ENCODE assay signal across 7 mouse cellular contexts in the genomic region with DNA sequence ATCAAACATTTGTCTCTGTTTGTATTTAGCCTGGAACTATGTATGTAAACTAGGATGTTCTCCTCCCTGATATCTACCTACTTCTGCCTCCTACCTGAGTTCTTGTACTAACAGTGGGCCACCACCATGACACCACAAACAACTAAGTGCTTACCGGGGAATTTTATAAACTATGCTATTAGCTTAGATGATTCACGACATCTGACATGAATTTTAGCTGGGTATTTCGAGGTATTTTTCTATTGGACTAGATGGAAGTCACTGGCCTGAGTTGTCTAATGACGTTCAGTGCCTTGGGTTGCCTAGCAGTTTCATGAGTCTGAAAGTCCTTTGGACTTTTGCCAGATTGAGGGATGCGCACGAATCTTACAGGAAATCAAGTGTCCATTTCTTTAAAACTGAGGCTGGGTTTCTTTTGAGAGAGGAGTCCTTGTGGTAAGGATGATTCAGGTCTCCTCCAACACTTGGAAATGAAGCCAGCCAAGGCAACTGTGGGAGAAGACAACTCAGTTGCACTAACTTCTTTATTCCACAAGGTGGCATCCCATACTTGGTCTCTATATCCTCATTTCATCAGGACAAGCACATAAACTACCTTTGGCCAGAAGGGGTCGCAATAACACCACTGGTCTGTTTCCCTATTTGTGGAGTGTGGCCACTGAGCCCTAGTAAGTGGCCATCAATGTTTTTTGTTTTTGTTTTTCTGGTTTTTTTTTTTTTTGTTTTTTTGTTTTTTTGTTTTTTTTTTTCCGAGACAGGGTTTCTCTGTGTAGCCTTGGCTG.
DNase-seq lines count a peak whose midpoint lies in the region; ATAC-seq lines count a peak whose summit lies in the region.
"Not testable (repeated sequence)": the region's sequence is repeated elsewhere in the genome, so short reads cannot be mapped to it uniquely, and the experiment has no call there.

No protein-coding gene starts in this region.

- H3K9ac ChIP-seq in intestine, embryonic 16.5 days (ENCODE audit: low read depth, low read length), result not testable (repeated sequence)

- H3K4me2 ChIP-seq in intestine, embryonic 16.5 days (ENCODE audit: low read depth, low read length), result not testable (repeated sequence)

- not testable (repeated sequence) for H3K36me3 ChIP-seq in intestine, embryonic 16.5 days (ENCODE audit: control insufficient read depth, insufficient read depth, low read length)

- 45% methylated on average over 8 of the region's 8 CpGs for WGBS in intestine, embryonic 16.5 days

- not testable (repeated sequence) for H3K27ac ChIP-seq in intestine, embryonic 16.5 days (ENCODE audit: low read length)

- H3K9me3 ChIP-seq in intestine, embryonic 16.5 days (ENCODE audit: control insufficient read depth, low read length), result not testable (repeated sequence)

- peak; percentile 100 for ATAC-seq in granulocyte monocyte progenitor cell, adult 5-6 weeks (replicated peaks; ENCODE audit: poor library complexity, severe bottlenecking)
- peak; percentile 71 for ATAC-seq in intestine, embryonic 16.5 days
- ATAC-seq in megakaryocyte-erythroid progenitor cell, adult 5-6 weeks (replicated peaks; ENCODE audit: low FRiP score, low TSS enrichment, poor library complexity, severe bottlenecking), result peak; percentile 99

- intact Hi-C loops in left cerebral cortex, postnatal 10 days (cut with DNase I), result loop anchor here (5.0 kb wide), 1 partner anchor 136 kb away; no protein-coding TSS in a partner anchor

- not testable (repeated sequence) for H3K4me1 ChIP-seq in intestine, embryonic 16.5 days (ENCODE audit: control insufficient read depth, insufficient read depth, low read length)

- H3K4me3 ChIP-seq in intestine, embryonic 16.5 days (ENCODE audit: low read length), result not testable (repeated sequence)

- peak; percentile 84 for DNase-seq in adrenal gland, adult 2 months
- peak; percentile 20 for DNase-seq in embryo, embryonic 11.5 days (ENCODE audit: low read depth, low spot score)
- peak; percentile 59 to 81 for DNase-seq in left cerebral cortex, postnatal 10 days (ENCODE audit: extremely low spot score in 1 of 2, low spot score in 2 of 2)
- DNase-seq in right cerebral cortex, postnatal 4 days, result peak; percentile 44

- not testable (repeated sequence) for H3K27me3 ChIP-seq in intestine, embryonic 16.5 days (replicated peaks; ENCODE audit: control insufficient read depth, insufficient read depth, low read length)

Comparison
In these comparisons a context has a peak if more than half of its experiments do, and no peak if none do; other contexts are left out.
1. DNase-seq: peak in every context shown above with its lines; median percentile 84 in adrenal gland, adult 2 months; 70 in left cerebral cortex, postnatal 10 days; 44 in right cerebral cortex, postnatal 4 days; 20 in embryo, embryonic 11.5 days.